Mouse (Mus musculus) C2C12 (cell line): Measurements from ENCODE around the gene Tdrd1. TPM values are rescaled to one million over a fixed set of nuclear protein-coding genes. Genes with fewer than 3 reads are reported as not detected.

Experiments
- H3K27me3 ChIP-seq: one replicate; pipeline ENCODE4 v1.6.1; 2011; ENCODE audit not compliant: control insufficient read depth, insufficient read depth, insufficient read length
- H3K36me3 ChIP-seq: one replicate; pipeline ENCODE4 v1.6.1; 2011; ENCODE audit not compliant: control insufficient read depth, insufficient read depth
- H3K4me3 ChIP-seq: one replicate; pipeline ENCODE4 v1.5.1; 2011; ENCODE audit warnings: mild to moderate bottlenecking, control low read depth; ENCODE audit not compliant: poor library complexity, insufficient read depth, severe bottlenecking
- H3K79me2 ChIP-seq: one replicate; pipeline ENCODE4 v1.6.1; 2011; ENCODE audit not compliant: control insufficient read depth, insufficient read depth
- H3K79me3 ChIP-seq: one replicate; pipeline ENCODE4 v1.6.1; 2011; ENCODE audit warnings: low read depth, control low read depth
- H3ac ChIP-seq: one replicate; pipeline ENCODE3; 2011; ENCODE audit warnings: low read depth; ENCODE audit not compliant: control insufficient read depth, insufficient read length
- CEBPB ChIP-seq: IDR thresholded peaks from one replicate; pipeline ENCODE4 v1.6.1; 2011; ENCODE audit warnings: low read depth, mild to moderate bottlenecking, control low read depth, moderate library complexity
- CTCF ChIP-seq: IDR thresholded peaks from one replicate; pipeline ENCODE4 v1.5.1; 2011; ENCODE audit not compliant: control insufficient read depth, insufficient read depth, insufficient read length
- FOSL1 ChIP-seq: IDR thresholded peaks from one replicate; pipeline ENCODE4 v1.8.0; 2011; ENCODE audit warnings: mild to moderate bottlenecking, low read length; ENCODE audit not compliant: poor library complexity, insufficient read depth, severe bottlenecking
- MAX ChIP-seq: IDR thresholded peaks from one replicate; pipeline ENCODE4 v1.6.1; 2011; ENCODE audit warnings: mild to moderate bottlenecking, control low read depth
- MYOD1 ChIP-seq: IDR thresholded peaks from one replicate; pipeline ENCODE4 v1.6.1; 2011; ENCODE audit warnings: low read depth; ENCODE audit not compliant: control insufficient read depth, insufficient read length
- MYOG ChIP-seq: IDR thresholded peaks from one replicate; pipeline ENCODE4 v1.6.1; 2011; ENCODE audit not compliant: control insufficient read depth, insufficient read length; ENCODE audit errors: extremely low read depth
- USF1 ChIP-seq: IDR thresholded peaks from one replicate; pipeline ENCODE4 v1.6.1; 2011; ENCODE audit warnings: low read depth, mild to moderate bottlenecking, control low read depth, moderate library complexity
- polyA plus RNA-seq: library from polyadenylated mRNA; unstranded; fragments of >200 nt; fragmentation: generic; extraction: Trizol; gene quantifications from one replicate; pipeline ENCODE4 v1.2.1, GENCODE M21; 2012; ENCODE audit warnings: missing spikeins

Tdrd1 gene
- polyA plus RNA-seq, 1 experiment = not detected

DNA sequence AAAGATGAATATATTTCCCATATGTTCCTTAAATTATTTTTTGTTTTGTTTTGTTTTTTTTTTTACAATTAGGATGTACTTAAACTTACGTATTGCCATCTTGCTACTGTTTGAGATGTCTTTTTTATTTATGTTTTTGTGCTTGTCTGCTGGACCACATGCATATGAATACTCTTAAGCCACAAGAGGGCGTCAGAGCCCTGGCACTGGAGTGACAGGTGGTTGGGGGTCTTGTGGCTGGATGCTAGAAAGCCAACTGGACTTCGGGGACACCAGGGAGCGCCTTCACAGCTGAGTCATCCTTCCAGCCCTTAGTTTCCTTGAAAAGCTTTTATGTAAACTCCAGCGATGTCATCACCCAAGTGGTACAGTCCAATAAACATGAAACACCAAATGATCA is 17.2 kb upstream of the Tdrd1 start:
- no peak overlapping the region for H3ac ChIP-seq
- TF ChIP-seq USF1 (no peak), MYOD1 (peak; percentile 60)
- no peaks in the 10 kb centered on the region for H3K27me3 ChIP-seq
- no peaks in the 10 kb centered on the region for H3K79me3 ChIP-seq
- H3K79me2 ChIP-seq = no peaks in the 10 kb centered on the region
- H3K4me3 ChIP-seq = no peak overlapping the region
- peaks cover 43% of the 10 kb centered on the region for H3K36me3 ChIP-seq

DNA sequence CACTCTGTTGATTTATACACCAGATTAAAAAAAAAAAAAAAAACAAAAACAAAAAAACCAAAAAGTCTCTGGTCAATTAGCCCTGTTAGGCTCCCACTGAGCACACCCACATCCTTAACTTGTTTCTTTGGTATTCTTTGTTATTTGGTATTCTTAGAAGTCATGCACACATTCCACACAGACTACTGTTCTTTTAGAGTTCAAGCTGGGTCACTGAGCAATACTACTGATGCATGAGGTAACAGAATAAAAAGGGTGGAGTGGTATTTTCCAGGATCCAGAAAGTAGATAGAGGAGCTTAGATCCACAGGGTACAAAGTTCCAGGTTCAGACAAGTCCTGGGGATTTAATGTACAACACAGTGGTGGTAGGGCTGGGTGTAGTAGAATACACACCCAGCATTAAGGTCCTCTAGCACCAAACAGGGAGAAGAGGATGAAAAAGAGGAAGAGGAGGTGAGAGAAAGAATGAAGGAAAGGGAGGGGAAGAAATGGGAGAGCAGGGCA is 15.3 kb upstream of the Tdrd1 start:
- Histone ChIP-seq H3ac (no peak overlapping the region), H3K36me3 (peaks cover 30% of the 10 kb centered on the region), H3K27me3 (no peaks in the 10 kb centered on the region), H3K79me2 (peaks cover 17% of the 10 kb centered on the region), H3K4me3 (no peak overlapping the region), H3K79me3 (no peaks in the 10 kb centered on the region)
- TF ChIP-seq MYOG (no peak), CTCF (no peak), MYOD1 (no peak)

DNA sequence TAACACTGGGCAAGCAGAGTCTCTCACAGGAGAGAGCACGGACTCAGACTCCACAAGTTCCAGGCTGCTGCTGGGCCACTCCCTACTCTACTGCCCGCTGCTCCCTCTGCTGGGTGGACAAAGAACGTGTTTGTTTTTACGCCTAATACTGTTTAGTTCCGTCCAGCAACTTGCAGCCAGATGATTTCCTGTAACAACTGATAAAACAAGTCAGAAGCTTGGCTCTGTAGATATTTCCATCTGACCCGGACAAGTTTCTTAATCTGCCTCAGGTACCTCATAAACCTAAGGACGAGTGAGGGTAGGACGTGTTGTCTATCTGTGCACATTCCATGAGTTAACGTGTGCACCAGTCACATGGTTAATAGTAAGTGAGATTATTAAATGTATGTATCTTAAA is 14.4 kb upstream of the Tdrd1 start:
- no peak overlapping the region for H3K4me3 ChIP-seq
- H3K79me3 ChIP-seq = no peaks in the 10 kb centered on the region
- H3K36me3 ChIP-seq = peaks cover 29% of the 10 kb centered on the region
- TF ChIP-seq FOSL1 (no peak), CTCF (peak; percentile 38)
- no peak overlapping the region for H3ac ChIP-seq
- peaks cover 26% of the 10 kb centered on the region for H3K79me2 ChIP-seq
- H3K27me3 ChIP-seq = no peaks in the 10 kb centered on the region

DNA sequence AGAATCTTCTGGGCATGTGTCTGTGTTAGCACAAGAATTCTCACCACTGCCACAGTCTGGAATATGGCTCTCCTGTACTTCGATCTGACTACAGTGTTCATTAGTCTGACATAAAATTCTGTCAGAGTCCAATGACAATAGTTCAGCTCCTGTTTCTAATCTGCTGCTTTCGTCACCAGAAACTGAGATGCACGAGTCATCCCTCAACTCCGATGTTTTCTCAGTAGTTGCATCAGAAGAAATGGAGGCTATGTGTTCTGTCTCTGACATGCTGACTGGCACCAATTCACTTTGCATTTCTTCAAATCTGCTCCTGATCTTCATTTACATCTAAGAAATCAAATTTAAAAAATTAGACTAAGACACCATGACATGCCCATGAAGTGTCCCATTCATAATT is 12.6 kb upstream of the Tdrd1 start:
- peaks cover 14% of the 10 kb centered on the region for H3K36me3 ChIP-seq
- TF ChIP-seq MYOG = no peak
- no peak for TF ChIP-seq MAX
- TF ChIP-seq USF1 = no peak
- no peak for TF ChIP-seq CTCF
- TF ChIP-seq CEBPB = no peak
- no peak for TF ChIP-seq FOSL1
- peaks cover 44% of the 10 kb centered on the region for H3K79me2 ChIP-seq
- H3ac ChIP-seq = no peak overlapping the region
- no peak overlapping the region for H3K4me3 ChIP-seq
- peaks cover 13% of the 10 kb centered on the region for H3K79me3 ChIP-seq
- no peaks in the 10 kb centered on the region for H3K27me3 ChIP-seq

DNA sequence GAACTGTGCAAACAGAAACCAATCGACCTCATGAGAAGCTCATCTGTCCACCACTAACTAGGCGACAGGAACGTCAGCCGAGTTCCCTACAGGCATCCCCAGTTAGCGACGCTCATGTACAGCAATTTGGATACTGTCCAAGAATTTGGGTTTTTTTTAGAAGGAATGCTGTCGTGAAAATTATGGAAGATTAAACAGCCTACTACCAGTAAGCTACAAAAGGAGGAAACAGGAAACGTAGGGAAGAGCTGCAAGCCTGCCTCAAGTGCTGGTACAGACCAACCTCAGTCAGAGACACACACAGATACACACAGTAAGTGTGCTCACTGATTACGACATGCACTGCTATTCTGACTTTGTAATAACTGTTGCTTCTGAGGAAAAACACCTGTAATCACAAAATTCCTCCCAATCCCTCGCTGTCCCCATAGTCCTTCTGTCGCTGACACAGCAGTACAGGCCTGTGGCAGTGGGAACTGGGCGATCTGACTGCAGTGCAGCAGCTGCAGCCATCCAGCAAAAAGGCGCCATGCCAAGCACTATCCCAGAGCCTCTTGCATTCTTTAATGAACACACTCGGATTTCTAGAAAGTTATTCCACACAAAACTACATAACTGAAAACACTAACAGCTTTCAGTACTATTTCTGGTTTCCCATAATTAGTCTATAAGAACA is 8.0 kb upstream of the Tdrd1 start:
- no peaks in the 10 kb centered on the region for H3K36me3 ChIP-seq
- no peak overlapping the region for H3ac ChIP-seq
- peaks cover 32% of the 10 kb centered on the region for H3K79me3 ChIP-seq
- H3K4me3 ChIP-seq = no peak overlapping the region
- peaks cover 80% of the 10 kb centered on the region for H3K79me2 ChIP-seq
- H3K27me3 ChIP-seq = no peaks in the 10 kb centered on the region
- TF ChIP-seq CTCF (no peak), CEBPB (no peak), MYOG (no peak), FOSL1 (no peak), MYOD1 (no peak), USF1 (no peak), MAX (no peak)

DNA sequence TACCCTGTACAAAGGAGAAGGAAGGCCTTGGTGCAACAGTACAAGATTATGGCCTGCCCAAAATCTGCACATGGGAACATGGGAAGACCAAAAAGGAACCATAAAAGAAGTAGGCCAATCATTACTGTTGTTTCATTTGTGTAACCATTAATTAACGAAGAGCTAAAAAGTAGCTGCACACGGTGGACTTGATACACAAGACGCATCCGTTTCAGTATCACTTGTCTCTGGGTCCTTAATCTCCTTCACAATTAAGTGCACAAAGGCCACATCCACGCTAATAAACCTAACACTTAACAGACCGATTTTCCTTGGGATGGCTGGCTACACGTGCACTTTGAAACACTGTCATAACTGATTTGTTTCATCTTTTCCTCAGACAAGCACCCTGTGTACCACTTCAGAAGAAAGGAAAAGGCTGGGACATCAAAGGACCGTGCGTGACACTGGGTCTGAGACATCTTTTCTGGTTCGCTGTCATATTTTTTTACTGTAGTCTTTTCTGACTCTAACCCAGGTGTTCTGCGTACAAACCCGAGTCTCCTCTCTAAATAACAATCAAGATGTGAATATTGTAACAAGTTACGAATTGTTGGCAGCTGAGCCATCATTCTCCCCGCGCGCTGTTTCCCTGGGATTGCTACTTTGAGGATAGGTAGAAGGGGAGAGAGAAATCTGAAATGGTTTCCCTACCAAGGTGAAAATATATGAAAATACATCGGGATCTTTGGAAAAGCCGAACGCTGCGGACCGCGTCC is 4.8 kb upstream of the Tdrd1 start:
- Histone ChIP-seq H3ac (peak overlapping the region; percentile 79), H3K36me3 (no peaks in the 10 kb centered on the region), H3K79me2 (peaks cover 57% of the 10 kb centered on the region), H3K79me3 (peaks cover 32% of the 10 kb centered on the region), H3K27me3 (no peaks in the 10 kb centered on the region), H3K4me3 (peak overlapping the region; percentile 91)
- TF ChIP-seq MYOD1 (no peak), USF1 (no peak), FOSL1 (no peak), CTCF (no peak), CEBPB (no peak), MYOG (no peak), MAX (no peak)
